Mouse (Mus musculus) heart, embryonic 14.5 days (tissue): ENCODE measurements around the gene Lyar. TPM values are rescaled to one million over a fixed set of nuclear protein-coding genes. Genes with fewer than 3 reads are reported as not detected.

Experiments used
- ATAC-seq: fragments of 200-750 bp; cut with Nextera tagmentation; 2 replicates; pipeline ENCODE4 v1.8.0; 2017; ENCODE audit warnings: low read depth, moderate TSS enrichment; ENCODE audit not compliant: insufficient number of reproducible peaks, insufficient read depth, low FRiP score
- H3K27ac ChIP-seq, 2 experiments: fragments of 200-500 bp in 1 of 2; fragments of 300-500 bp in 1 of 2; sonication (generic) in 1 of 2; replicated peaks in 1 of 2; 2 replicates each; pipeline ENCODE4 v1.5.1; 2012 to 2014; ENCODE audit warnings: low read depth in 2 of 2, low read length in 2 of 2, control low read depth in 1 of 2, mild to moderate bottlenecking in 1 of 2, mixed read lengths in 1 of 2; ENCODE audit not compliant: control insufficient read depth in 1 of 2, insufficient read depth in 1 of 2
- H3K27me3 ChIP-seq: fragments of 300-500 bp; sonication (generic); 2 replicates; pipeline ENCODE4 v1.6.1; 2014; ENCODE audit warnings: mild to moderate bottlenecking, low read length, control low read depth; ENCODE audit not compliant: control insufficient read depth, insufficient read depth
- H3K36me3 ChIP-seq: fragments of 300-500 bp; sonication (generic); 2 replicates; pipeline ENCODE4 v1.6.1; 2014; ENCODE audit warnings: mild to moderate bottlenecking, control low read depth, low read length, mixed read lengths; ENCODE audit not compliant: control insufficient read depth, insufficient read depth
- H3K4me1 ChIP-seq, 2 experiments: fragments of 200-500 bp in 1 of 2; fragments of 300-500 bp in 1 of 2; sonication (generic) in 1 of 2; 2 replicates each; pipeline ENCODE4 v1.6.1; 2012 to 2014; ENCODE audit warnings: low read length in 2 of 2, control low read depth in 1 of 2, mixed read lengths in 1 of 2; ENCODE audit not compliant: control insufficient read depth in 2 of 2, insufficient read depth in 2 of 2
- H3K4me2 ChIP-seq: fragments of 300-500 bp; sonication (generic); 2 replicates; pipeline ENCODE4 v1.6.1; 2014; ENCODE audit warnings: mild to moderate bottlenecking, low read length
- H3K4me3 ChIP-seq, 2 experiments: fragments of 200-500 bp in 1 of 2; fragments of 300-500 bp in 1 of 2; sonication (generic) in 1 of 2; 2 replicates each; pipeline ENCODE4 v1.5.1; 2012 to 2014; ENCODE audit warnings: low read length in 2 of 2, mild to moderate bottlenecking in 2 of 2, control low read depth in 1 of 2, low read depth in 1 of 2, moderate library complexity in 1 of 2; ENCODE audit not compliant: control insufficient read depth in 1 of 2, insufficient read depth in 1 of 2
- H3K9ac ChIP-seq: fragments of 300-500 bp; sonication (generic); 2 replicates; pipeline ENCODE4 v1.6.1; 2014; ENCODE audit warnings: mild to moderate bottlenecking, low read length
- H3K9me3 ChIP-seq: fragments of 300-500 bp; sonication (generic); 2 replicates; pipeline ENCODE4 v1.6.1; 2016; ENCODE audit warnings: low read length, control low read depth; ENCODE audit not compliant: control insufficient read depth
- WGBS: fragments of 180-500 bp; shearing (Covaris S2); extraction: QIAGEN DNeasy Blood & Tissue Kit; methylation state at CpG from one replicate; pipeline ENCODE4 v1.1.7; 2014; 5-methylcytosine and 5-hydroxymethylcytosine counted together
- polyA plus RNA-seq: library from polyadenylated mRNA; unstranded; fragments of >200 nt; fragmentation: Nextera tagmentation; extraction: Ambion mirVana; gene quantifications from 2 replicates; pipeline ENCODE4 v1.2.1, GENCODE M21; 2014

Gene Lyar
- polyA plus RNA-seq, 1 experiment from 2014 or later = 39.9 TPM

- no peak overlapping the region for H3K4me3 ChIP-seq
- no peaks in the 10 kb centered on the region for H3K9me3 ChIP-seq
- 52% methylated on average over 3 of the region's 3 CpGs for WGBS
- no peaks in the 10 kb centered on the region for H3K27me3 ChIP-seq
- H3K27ac ChIP-seq = peak overlapping the region; percentile 34 to 62; a peak in 3 of 4 replicates
- H3K4me1 ChIP-seq = no peaks in the 10 kb centered on the region
- no peak overlapping the region for H3K4me2 ChIP-seq
- H3K36me3 ChIP-seq = no peaks in the 10 kb centered on the region
- no peak overlapping the region for H3K9ac ChIP-seq
- peak; percentile 68; the same call in 1 of the 2 replicates for ATAC-seq
These were observed 35.4 kb downstream of the Lyar start for GRCm38 (mm10) chr5:38255644-38256043.

DNA sequence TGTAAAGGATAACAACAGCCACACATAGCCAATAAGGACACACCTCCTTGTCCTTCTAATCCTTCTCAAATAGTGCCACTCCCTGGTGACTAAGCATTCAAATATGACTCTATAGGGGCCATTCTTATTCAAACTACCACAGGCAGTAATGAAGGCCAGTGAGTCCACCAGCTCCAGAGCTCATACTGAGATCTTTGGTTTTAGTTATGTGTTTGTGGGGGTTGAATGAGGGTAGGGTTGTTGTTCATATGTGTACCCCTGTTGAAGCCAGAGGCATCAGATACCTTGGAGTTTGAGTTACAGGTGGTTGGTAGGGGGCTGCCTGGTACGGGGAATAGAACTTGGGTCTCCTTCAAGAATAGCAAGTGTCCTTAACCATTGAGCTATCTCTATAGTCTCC is 36.3 kb downstream of the Lyar start:
- ATAC-seq = no peak
- Histone ChIP-seq H3K27me3 (no peaks in the 10 kb centered on the region), H3K27ac (no peak overlapping the region), H3K9ac (no peak overlapping the region), H3K4me1 (peaks cover 0 to 6% of the 10 kb centered on the region in 2 experiments; a peak in 1 of 4 replicates), H3K4me3 (no peak overlapping the region), H3K4me2 (no peak overlapping the region), H3K36me3 (no peaks in the 10 kb centered on the region), H3K9me3 (no peaks in the 10 kb centered on the region)
- WGBS = 78% methylated on average over 1 of the region's 1 CpGs

DNA sequence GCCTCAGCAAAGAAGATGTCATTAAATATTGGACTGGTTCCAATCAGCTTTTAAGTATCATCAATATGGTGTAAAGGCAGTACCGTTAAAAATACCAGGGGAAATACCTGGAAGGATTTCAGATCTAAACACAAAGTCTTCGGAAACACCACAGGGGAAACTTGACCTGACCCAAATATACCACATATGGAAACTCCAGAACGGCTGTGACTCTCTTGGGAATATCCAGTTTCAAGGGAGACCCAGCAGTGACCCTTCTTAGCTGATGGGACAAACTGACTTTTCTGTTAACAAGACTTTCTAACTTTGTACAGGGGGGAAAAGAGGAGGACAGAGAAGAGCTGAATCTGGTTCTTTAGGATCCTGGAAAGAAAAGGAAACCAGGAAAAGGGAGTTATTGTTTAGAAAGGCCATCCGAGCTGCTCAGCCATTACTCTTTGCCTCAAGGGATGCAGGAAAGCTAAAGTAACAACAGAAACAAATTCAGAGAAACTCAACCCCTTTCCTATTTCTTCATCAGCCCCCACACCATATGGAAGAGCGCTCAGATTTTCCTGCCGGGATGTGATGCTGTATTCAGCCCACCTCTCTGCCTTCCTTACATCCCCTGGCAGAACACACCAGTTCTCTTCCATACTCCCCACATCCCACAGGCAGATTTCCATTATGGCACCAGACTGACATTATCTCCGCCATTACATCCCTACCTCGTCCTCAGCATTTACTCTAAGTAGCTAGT is 37.9 kb downstream of the Lyar start:
- Histone ChIP-seq H3K27me3 (no peaks in the 10 kb centered on the region), H3K4me2 (no peak overlapping the region), H3K4me1 (peaks cover 0 to 6% of the 10 kb centered on the region in 2 experiments; a peak in 1 of 4 replicates), H3K9me3 (no peaks in the 10 kb centered on the region), H3K27ac (no peak overlapping the region), H3K4me3 (no peak overlapping the region), H3K36me3 (peaks cover 15% of the 10 kb centered on the region), H3K9ac (no peak overlapping the region)
- ATAC-seq = no peak
- 77% methylated on average over 8 of the region's 8 CpGs for WGBS

DNA sequence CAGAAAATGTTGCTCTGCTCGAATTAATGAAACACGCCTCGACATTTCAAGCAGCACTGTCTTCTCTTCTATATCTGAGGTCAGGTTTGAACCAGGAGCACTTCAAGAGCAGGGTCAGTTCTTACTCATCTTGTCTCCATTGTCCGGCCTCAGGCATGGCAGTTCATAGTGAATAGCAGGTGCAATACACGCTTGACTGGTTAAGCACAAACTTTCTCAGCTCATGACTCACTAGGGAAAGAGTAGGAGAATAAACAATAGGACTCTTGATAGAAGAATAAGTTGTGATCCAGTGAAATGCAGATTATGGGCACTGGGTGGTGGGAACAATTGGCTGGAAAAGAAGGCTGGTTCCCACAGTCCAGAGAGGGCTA is 38.5 kb downstream of the Lyar start:
- no peak overlapping the region for H3K27ac ChIP-seq
- WGBS = 87% methylated on average over 5 of the region's 5 CpGs

GRCm38 (mm10) chr5:38259455-38260106 is 39.3 kb downstream of the Lyar start:
- peak overlapping the region; percentile 84 for H3K9ac ChIP-seq
- H3K4me3 ChIP-seq = peak overlapping the region; percentile 62 to 82
- H3K36me3 ChIP-seq = peaks cover 29% of the 10 kb centered on the region
- no peak for ATAC-seq
- peak overlapping the region; percentile 58 to 91 for H3K27ac ChIP-seq
- peaks cover 0 to 6% of the 10 kb centered on the region in 2 experiments; a peak in 1 of 4 replicates for H3K4me1 ChIP-seq
- H3K9me3 ChIP-seq = no peaks in the 10 kb centered on the region
- H3K4me2 ChIP-seq = peak overlapping the region; percentile 79
- H3K27me3 ChIP-seq = no peaks in the 10 kb centered on the region
- 44% methylated on average over 9 of the region's 9 CpGs for WGBS

More for the DNA sequence above, 38.5 kb downstream of the Lyar start:
- Histone ChIP-seq H3K27me3 (no peaks in the 10 kb centered on the region), H3K9ac (no peak overlapping the region), H3K36me3 (peaks cover 20% of the 10 kb centered on the region), H3K4me2 (no peak overlapping the region), H3K9me3 (no peaks in the 10 kb centered on the region), H3K4me3 (no peak overlapping the region), H3K4me1 (peaks cover 0 to 6% of the 10 kb centered on the region in 2 experiments; a peak in 1 of 4 replicates)
- ATAC-seq = no peak

- Histone ChIP-seq H3K9ac (peak within 1 kb of the TSS; percentile 84), H3K9me3 (no peaks in the 10 kb centered on the region), H3K27me3 (no peaks in the 10 kb centered on the region), H3K4me3 (peak within 1 kb of the TSS; percentile 62 to 82), H3K27ac (peak within 1 kb of the TSS; percentile 58 to 91), H3K36me3 (peaks cover 35% of the 10 kb centered on the region), H3K4me2 (peak within 1 kb of the TSS; percentile 79), H3K4me1 (peaks cover 0 to 6% of the 10 kb centered on the region in 2 experiments; a peak in 1 of 4 replicates)
- WGBS = under 1% methylated on average over 40 of the region's 40 CpGs
- ATAC-seq = peak; percentile 49
These were observed 39.9 kb downstream of the Lyar start, which contains the start of gene Tmem128 for GRCm38 (mm10) chr5:38260107-38260682. Gene Tmem128, plus strand, starts transcription at chr5:38260185.

GRCm38 (mm10) chr5:38270942-38271341 is 50.7 kb downstream of the Lyar start:
- 73% methylated on average over 3 of the region's 3 CpGs for WGBS
- H3K27me3 ChIP-seq = peaks cover 19% of the 10 kb centered on the region
- H3K9me3 ChIP-seq = no peaks in the 10 kb centered on the region
- peaks cover 52% of the 10 kb centered on the region for H3K36me3 ChIP-seq
- H3K4me3 ChIP-seq = no peak overlapping the region
- H3K27ac ChIP-seq = no peak overlapping the region
- no peaks in the 10 kb centered on the region for H3K4me1 ChIP-seq
- no peak for ATAC-seq
- H3K9ac ChIP-seq = no peak overlapping the region
- no peak overlapping the region for H3K4me2 ChIP-seq
